Mouse (Mus musculus) adrenal gland, postnatal 4 days (tissue): Measurements from ENCODE around the gene Sgpp2. TPM values are rescaled to one million over a fixed set of nuclear protein-coding genes. Genes with fewer than 3 reads are reported as not detected.

Experiments used
- DNase-seq, 2 experiments: peaks; one replicate each; pipeline ENCODE4 v3.0.0; 2021 to 2022; ENCODE audit warnings: low spot score in 2 of 2, mixed read lengths in 2 of 2
- long read RNA-seq, 2 experiments: library from polyadenylated mRNA; stranded (forward); transcript quantifications; one replicate each; pipeline ENCODE4 v2.0.0; 2021
- total RNA-seq, 2 experiments: library from RNA; stranded (reverse); gene quantifications; 2 replicates each; pipeline ENCODE4 v1.2.3; 2021

Gene Sgpp2
- total RNA-seq = 1 to 10 TPM; 1.1 to 5.8 TPM
- long read RNA-seq, experiment 1 = 0 reads
- long read RNA-seq, experiment 2, full-length matches to known transcripts = 1 of 3 reads
- long read RNA-seq, experiment 2, partial matches to known transcripts = 0 of 3 reads
- long read RNA-seq, experiment 2, other reads (novel, unspliced or antisense) = 2 of 3 reads

DNA sequence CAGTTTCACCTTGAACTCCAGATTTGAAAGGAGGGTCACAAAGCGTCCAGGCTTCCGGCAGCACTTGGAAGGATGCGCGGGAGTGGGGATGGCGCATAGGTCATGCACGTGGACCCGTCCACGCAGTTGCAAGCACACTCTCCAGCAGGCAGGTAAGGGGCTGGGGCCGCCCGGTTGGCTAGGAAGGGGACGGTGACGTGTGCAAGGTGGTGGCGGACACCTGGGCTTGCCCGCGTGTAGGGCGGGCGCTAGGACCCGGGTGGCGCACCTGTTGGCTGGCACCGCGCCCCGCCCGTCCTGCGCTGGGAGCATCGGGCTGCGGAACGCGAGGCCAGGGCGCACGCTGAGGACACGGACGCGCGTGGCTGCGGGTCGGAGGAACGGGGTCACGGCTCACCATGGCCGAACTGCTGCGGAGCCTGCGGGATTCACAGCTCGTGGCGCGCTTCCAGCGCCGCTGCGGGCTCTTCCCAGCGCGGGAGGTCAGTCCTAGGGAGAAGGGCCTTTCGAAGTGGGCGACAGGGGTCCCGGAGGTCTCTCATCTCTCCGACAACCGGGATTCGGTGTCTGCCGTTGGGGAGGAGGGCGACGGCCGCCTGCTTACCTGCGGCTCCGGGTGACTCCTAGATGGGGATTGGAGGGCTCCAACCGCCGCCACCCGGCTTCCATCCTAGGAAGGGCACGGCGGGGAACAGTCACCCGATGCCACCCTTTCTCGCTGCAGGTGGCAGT lies at the start of gene Sgpp2:
Gene Sgpp2, plus strand, starts transcription at position 325 of the 732 bp plus-strand sequence.
- DNase-seq = no peak

DNA sequence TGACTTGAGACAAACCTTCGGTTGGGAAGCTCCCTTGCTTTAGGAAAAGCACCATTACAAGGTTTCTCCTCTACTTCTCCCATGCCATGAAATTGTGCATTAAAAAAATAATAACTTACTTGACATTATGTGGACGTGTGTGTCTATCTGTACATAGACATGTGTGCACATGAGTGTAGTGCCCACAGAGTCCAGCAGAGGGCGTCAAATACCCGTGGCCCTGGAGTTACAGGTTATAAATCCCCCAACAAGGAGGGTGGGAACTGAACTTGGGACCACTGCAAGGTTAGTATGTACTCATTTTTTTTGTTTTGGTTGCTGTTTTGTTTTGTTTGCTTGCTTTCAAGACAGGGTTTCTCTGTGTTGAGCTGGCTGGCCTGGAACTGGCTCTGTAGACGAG lies 42.6 kb upstream of the Sgpp2 start:
- DNase-seq = no peak

- no peak for DNase-seq
Observed at GRCm38 (mm10) chr1:78272915-78273314, 37.2 kb upstream of the Sgpp2 start.

DNA sequence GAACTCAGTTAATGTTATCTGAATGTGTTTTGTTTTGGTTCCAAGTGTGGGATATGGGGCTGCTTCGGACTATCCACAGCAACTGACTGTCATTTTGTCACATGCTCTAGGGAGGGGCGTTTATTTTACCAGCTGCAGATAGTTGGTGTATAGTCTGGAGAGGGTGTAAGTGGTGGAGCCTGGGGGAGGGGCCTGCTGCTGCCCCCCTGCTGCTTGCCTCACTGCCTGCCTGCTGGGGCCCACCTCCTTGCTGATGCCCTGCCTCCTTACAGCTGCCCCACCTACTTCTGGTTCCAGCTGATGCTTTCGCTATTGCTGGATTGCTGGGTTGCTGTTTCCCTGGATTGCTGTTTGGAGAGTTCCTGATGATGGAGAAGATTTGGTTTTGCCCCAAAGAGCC lies 31.0 kb upstream of the Sgpp2 start:
- DNase-seq = no peak

GRCm38 (mm10) chr1:78292397-78292796 lies 17.7 kb upstream of the Sgpp2 start:
- no peak for DNase-seq

GRCm38 (mm10) chr1:78299670-78300225 lies 10.4 kb upstream of the Sgpp2 start:
- DNase-seq = no peak

DNA sequence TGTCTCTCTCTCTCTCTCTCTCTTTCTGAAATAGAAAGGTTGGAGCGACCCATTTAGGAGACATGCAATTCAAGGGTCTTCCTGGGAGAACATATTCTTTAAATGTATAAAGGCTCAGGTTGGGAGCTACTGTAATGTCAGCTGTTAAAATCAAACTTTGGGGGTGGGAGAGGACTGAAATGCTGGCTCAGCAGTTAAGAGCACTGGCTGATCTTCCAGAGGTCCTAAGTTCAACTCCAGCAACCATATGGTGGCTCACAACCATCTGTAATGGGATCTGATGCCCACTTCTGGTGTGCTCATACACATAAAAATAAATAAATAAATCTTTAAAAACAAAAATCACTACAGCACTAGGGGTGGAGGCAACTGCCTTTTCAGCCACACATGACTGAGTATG lies 1.5 kb upstream of the Sgpp2 start:
- DNase-seq = no peak

GRCm38 (mm10) chr1:78309280-78309679 lies 865 bp upstream of the Sgpp2 start:
- DNase-seq = no peak

GRCm38 (mm10) chr1:78310861-78311341 lies 756 bp downstream of the Sgpp2 start:
- DNase-seq = no peak

- no peak for DNase-seq
Observed at GRCm38 (mm10) chr1:78311482-78311881, 1.3 kb downstream of the Sgpp2 start.

DNA sequence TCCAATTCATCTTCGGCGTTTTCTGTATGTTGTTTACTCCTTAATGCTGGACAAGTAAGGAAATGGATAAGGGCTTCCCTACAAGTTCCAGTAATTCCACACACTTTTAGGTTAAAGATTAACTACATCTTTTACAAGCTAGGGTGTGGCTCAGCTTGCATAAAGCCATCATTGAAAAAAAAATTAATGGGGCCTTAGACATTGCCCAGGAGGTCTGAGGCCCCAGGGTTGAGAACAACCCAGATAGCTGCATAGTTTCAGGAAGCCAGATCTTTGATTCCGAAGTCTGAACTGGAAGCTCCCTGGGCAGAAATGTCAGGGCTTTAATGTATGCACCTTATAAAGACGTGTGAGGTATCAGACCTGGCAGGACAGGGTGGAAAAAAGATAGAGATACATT lies 2.8 kb downstream of the Sgpp2 start:
- no peak for DNase-seq

GRCm38 (mm10) chr1:78313961-78314360 lies 3.8 kb downstream of the Sgpp2 start:
- DNase-seq = no peak

DNA sequence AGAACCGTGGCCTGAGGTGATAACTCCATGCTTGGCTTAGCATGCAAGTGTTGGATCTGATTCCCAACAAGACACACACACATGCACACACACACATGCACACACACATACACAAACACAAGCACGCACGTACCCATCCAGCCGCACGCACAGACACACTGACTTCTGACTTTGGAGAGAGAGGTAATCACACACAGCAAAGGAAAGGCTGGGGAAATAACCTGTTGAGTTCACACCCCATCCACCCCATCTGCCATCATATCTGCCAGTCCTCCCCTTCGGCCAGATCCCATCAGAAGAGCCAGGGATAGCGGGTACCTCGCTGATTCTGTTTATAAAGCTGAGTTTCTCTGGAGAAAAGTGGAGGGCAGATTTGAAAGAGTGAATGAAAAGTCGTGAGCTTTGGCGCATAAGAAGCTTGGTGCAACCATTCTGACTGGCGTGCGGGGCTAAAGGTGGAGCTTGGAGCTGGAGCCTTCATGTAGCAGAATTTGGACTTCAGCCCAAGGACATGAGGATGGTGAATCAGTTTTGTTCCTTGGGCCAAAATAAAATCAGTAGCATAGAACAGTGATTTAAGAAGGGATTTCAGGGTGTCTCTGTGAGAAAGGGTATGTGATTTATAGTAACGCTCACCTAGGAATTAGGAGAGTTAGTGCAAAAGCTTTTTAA lies 8.1 kb downstream of the Sgpp2 start:
- no peak for DNase-seq

DNA sequence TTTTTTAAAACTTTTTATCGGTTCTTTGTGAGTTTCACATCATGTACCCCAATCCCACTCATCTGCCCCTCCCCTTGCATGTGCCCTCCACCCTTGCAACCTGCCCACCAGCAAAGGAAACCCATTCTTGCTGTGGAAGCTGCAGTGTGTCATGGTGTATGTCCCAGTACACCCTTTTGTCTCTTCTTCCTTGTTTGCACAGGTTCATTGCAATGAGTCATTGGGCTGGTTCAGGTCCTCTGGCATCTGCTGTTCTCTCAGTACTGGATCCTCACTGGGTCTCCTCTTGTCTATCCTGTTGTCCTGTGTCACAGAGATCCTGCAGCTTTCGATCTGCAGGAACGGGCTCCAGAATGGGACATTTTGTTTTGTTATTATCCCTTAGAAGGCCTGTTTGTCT lies 10.1 kb downstream of the Sgpp2 start:
- DNase-seq = no peak

DNA sequence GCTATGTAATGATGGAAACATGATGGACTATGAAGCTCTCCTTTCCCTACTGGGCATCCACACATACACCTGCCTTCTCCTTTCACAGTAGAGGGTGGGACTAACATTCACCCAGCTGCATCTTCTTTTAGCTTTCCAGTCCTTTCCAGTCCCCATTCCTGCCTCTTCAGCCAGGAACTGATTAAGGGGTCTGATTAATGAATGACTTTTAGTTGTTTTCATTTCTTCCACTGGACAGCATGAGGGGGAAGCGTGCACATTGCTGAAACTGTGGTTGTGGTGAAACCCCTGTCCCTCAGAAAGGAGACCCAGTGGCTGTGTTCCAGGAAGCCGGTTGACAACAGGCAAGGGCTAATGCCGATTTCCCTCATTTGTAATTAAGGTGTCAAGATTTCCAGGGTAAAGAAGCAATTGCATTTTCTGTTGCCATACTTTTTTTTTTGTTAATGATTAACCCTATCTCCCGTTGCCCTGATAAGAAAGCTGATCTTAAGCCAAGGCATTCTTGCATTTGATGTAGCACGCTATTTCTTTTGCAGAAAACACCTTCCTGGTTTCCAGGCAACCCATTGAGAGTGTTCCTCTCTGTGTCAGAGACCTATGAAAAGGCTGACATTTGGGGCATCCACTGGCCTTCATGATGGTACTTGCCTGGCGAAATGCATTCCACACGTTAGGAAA lies 12.1 kb downstream of the Sgpp2 start:
- DNase-seq = no peak

- no peak for DNase-seq
Observed at GRCm38 (mm10) chr1:78322844-78323243, 12.7 kb downstream of the Sgpp2 start.

- DNase-seq = no peak
Observed at GRCm38 (mm10) chr1:78324044-78324443, 13.9 kb downstream of the Sgpp2 start.

DNA sequence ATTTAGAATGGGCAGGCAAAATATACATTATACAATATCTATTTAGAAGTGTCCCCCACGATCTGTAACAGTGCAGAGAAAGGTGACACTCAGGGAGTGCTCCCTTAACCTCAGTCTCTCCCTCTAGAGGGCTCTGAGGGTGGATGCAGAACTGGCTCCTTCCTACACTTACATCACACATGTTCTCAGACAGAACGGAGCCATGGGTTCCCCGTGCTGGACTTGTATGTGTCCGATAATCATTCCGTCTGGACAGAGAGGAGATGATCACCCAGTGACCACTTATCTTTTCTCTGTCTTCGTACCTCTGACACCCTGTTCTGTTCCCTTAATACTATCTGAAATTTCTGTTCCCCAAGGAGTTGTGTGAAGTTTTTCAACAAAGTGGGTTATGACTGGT lies 15.7 kb downstream of the Sgpp2 start:
- no peak for DNase-seq

- no peak for DNase-seq
Observed at GRCm38 (mm10) chr1:78328646-78329045, 18.5 kb downstream of the Sgpp2 start.

DNA sequence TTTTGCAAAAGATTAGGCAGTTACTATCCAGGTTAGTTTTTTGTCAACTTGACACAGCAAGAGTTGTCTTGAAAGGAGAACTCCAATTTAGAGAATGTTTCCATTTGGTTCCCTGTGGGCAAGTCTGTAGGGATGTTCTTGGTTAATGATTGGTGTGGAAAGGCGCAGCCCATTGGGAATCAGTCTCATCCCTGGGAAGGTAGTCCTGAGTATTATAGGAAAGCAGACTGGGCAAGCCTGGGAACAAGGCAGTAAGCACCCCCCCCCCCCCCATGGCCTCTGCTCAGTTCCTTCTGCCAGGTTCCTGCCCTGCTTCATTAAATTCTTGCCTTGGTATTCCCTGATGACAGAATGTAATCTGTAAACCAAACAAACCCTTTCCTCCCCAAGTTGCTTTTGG lies 19.7 kb downstream of the Sgpp2 start:
- no peak for DNase-seq

DNA sequence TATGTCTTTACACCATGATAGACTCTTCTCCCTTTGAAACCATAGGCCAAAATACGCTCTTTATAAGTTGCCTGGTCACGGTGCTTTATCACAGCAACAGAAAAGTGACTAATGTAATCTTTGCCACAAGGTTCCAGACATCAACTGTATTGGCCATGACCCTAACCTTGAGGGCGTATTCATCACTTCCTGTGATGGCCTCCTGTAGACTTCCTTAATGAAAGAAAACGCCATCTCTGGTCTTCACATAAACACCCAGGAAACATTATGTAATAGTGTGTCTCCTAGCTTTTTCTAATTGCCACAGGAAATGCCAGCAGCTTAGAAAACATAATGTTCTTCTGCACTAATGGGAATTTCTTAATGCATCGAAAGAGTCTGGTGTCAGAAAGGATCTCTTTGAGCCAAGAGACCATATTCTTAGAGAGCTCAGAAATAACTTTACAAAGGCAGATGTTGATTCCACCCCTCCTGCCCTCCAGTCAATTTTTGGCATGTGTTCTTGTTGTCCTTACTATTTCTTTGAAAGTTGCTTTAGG lies 20.5 kb downstream of the Sgpp2 start:
- DNase-seq = no peak
